Mouse (Mus musculus): ENCODE measurements around the gene C87977.
"Not testable (repeated sequence)": the region's sequence is repeated elsewhere in the genome, so short reads cannot be mapped to it uniquely, and the experiment has no call there.

C87977 gene

DNA sequence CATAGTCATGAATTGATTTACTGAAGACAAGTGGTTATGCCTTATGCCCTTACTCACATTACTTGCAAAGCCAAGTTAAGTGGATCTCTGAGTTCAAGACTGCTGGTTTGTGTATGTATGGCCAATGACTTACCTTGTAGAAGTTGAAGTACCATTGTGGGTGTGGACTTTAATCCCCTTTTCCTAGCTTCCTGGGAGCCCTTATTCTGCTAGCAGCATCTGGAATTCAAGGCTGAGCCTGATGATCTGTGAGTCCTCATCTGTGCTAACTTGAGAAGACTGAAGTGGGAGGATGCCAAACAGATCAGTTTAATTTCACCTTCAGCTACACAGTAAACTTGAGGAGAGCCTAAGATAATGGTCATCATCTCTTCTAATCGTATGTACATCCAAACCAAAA lies at the start of gene C87977:
Gene C87977 (minus strand): TSS at position 101 of the 400 bp plus-strand sequence.
- DNase-seq: not testable (repeated sequence)

- DNase-seq: not testable (repeated sequence)
Observed at GRCm38 (mm10) chr4:144254768-144255167, 41.6 kb upstream of the C87977 start.

DNA sequence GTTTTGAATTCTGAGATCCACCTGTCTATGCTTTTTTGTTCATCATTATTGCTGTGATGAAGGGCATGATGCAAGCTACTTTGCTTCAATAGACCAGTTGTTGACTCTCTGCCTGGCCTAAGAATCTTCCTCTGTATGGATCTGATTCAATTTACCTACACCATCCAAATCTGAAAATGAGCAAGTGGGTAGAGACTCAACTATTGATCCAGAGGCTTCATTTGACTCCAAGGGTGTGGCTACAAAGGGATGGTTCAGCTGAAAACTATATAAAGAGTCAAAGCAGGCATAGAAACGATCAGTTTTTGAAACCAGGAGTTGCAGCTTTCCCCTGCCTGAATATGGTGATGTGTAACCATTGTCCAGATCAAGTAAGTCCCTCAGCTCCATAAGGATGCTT lies 22.7 kb downstream of the C87977 start, which contains the start of gene Oog2:
Gene Oog2 (plus strand): TSS at position 301 of the 400 bp plus-strand sequence.
- DNase-seq: no peak

GRCm38 (mm10) chr4:144162563-144162962 lies 50.6 kb downstream of the C87977 start, which contains the start of gene Oog3:
Gene Oog3, minus strand, starts transcription at chr4:144162663.
- DNase-seq: no peak
